Mouse (Mus musculus) intestine, postnatal 0 days (tissue): ENCODE measurements around the gene Tango6. TPM values are rescaled to one million over a fixed set of nuclear protein-coding genes. Genes with fewer than 3 reads are reported as not detected.

Source experiments
- ATAC-seq: fragments of 200-750 bp; cut with Nextera tagmentation; 2 replicates; pipeline ENCODE4 v1.8.0; 2017; ENCODE audit warnings: mild to moderate bottlenecking, moderate TSS enrichment, moderate library complexity
- H3K27ac ChIP-seq: fragments of 300-500 bp; sonication (generic); 2 replicates; pipeline ENCODE4 v1.5.1; 2014; ENCODE audit warnings: mild to moderate bottlenecking, low read depth, low read length, moderate library complexity
- H3K27me3 ChIP-seq: fragments of 300-500 bp; sonication (generic); replicated peaks from 2 replicates; pipeline ENCODE4 v1.6.1; 2014; ENCODE audit warnings: low read length, mixed read lengths; ENCODE audit not compliant: control insufficient read depth, insufficient read depth
- H3K36me3 ChIP-seq: fragments of 300-500 bp; sonication (generic); 2 replicates; pipeline ENCODE4 v1.6.1; 2014; ENCODE audit warnings: mild to moderate bottlenecking, moderate library complexity; ENCODE audit not compliant: control insufficient read depth, insufficient read depth
- H3K4me1 ChIP-seq: fragments of 300-500 bp; sonication (generic); replicated peaks from 2 replicates; pipeline ENCODE4 v1.6.1; 2014; ENCODE audit warnings: antibody characterized with exemption, low read length, mixed read lengths; ENCODE audit not compliant: control insufficient read depth, insufficient read depth
- H3K4me2 ChIP-seq: fragments of 300-500 bp; sonication (generic); replicated peaks from 2 replicates; pipeline ENCODE4 v1.6.1; 2014; ENCODE audit warnings: low read depth, mild to moderate bottlenecking, moderate library complexity
- H3K4me3 ChIP-seq: fragments of 300-500 bp; sonication (generic); 2 replicates; pipeline ENCODE4 v1.5.1; 2014; ENCODE audit warnings: low read depth, low read length
- H3K9ac ChIP-seq: fragments of 300-500 bp; sonication (generic); 2 replicates; pipeline ENCODE4 v1.6.1; 2014; ENCODE audit warnings: mild to moderate bottlenecking, low read depth, low read length
- H3K9me3 ChIP-seq: fragments of 300-500 bp; sonication (generic); 2 replicates; pipeline ENCODE4 v1.6.1; 2016; ENCODE audit warnings: mixed run types; ENCODE audit not compliant: control insufficient read depth
- CTCF ChIP-seq: sonication (generic); IDR thresholded peaks from 2 replicates; pipeline ENCODE4 v1.5.1; 2016; ENCODE audit warnings: low read depth, mild to moderate bottlenecking, control low read depth, antibody characterized with exemption, moderate library complexity
- WGBS: fragments of 180-500 bp; shearing (Covaris S2); extraction: QIAGEN DNeasy Blood & Tissue Kit; methylation state at CpG from one replicate; pipeline ENCODE4 v1.1.7; 2014; 5-methylcytosine and 5-hydroxymethylcytosine counted together
- polyA plus RNA-seq: library from polyadenylated mRNA; unstranded; fragments of >200 nt; fragmentation: Nextera tagmentation; extraction: Ambion mirVana; gene quantifications from 2 replicates; pipeline ENCODE4 v1.2.1, GENCODE M21; 2015

The Tango6 gene
- polyA plus RNA-seq, 1 experiment from 2014 or later, result 1.7 TPM

GRCm38 (mm10) chr8:106704901-106705321 is 22.0 kb downstream of the Tango6 start:
- Histone ChIP-seq H3K27ac (peak overlapping the region; percentile 57; the same call in 1 of the 2 replicates), H3K4me3 (no peak overlapping the region), H3K36me3 (peaks cover 8% of the 10 kb centered on the region; the same call in 1 of the 2 replicates), H3K27me3 (no peaks in the 10 kb centered on the region), H3K4me2 (no peak overlapping the region), H3K9me3 (no peaks in the 10 kb centered on the region), H3K9ac (no peak overlapping the region), H3K4me1 (no peaks in the 10 kb centered on the region)
- WGBS, result 50% methylated on average over 9 of the region's 9 CpGs
- no peak for TF ChIP-seq CTCF
- ATAC-seq, result peak; percentile 64

- H3K4me2 ChIP-seq, result no peak overlapping the region
- H3K4me3 ChIP-seq, result no peak overlapping the region
- no peaks in the 10 kb centered on the region for H3K9me3 ChIP-seq
- no peaks in the 10 kb centered on the region for H3K4me1 ChIP-seq
- TF ChIP-seq CTCF, result no peak
- no peaks in the 10 kb centered on the region for H3K27me3 ChIP-seq
- H3K27ac ChIP-seq, result no peak overlapping the region
- no peaks in the 10 kb centered on the region; the same call in 1 of the 2 replicates for H3K36me3 ChIP-seq
- H3K9ac ChIP-seq, result no peak overlapping the region
- no peak for ATAC-seq
- WGBS, result 82% methylated on average over 6 of the region's 6 CpGs
These were observed 23.3 kb downstream of the Tango6 start for GRCm38 (mm10) chr8:106706194-106706593.

- no peaks in the 10 kb centered on the region for H3K4me1 ChIP-seq
- H3K36me3 ChIP-seq, result no peaks in the 10 kb centered on the region
- no peak overlapping the region for H3K9ac ChIP-seq
- H3K4me3 ChIP-seq, result no peak overlapping the region
- 96% methylated on average over 2 of the region's 2 CpGs for WGBS
- H3K9me3 ChIP-seq, result no peaks in the 10 kb centered on the region
- no peak for TF ChIP-seq CTCF
- ATAC-seq, result no peak
- no peak overlapping the region for H3K27ac ChIP-seq
- no peaks in the 10 kb centered on the region for H3K27me3 ChIP-seq
- H3K4me2 ChIP-seq, result no peak overlapping the region
These were observed 27.1 kb downstream of the Tango6 start for GRCm38 (mm10) chr8:106710002-106710401.

GRCm38 (mm10) chr8:106712487-106712886 is 29.6 kb downstream of the Tango6 start:
- ATAC-seq, result no peak
- WGBS, result 86% methylated on average over 3 of the region's 3 CpGs
- Histone ChIP-seq H3K27me3 (no peaks in the 10 kb centered on the region), H3K9me3 (no peaks in the 10 kb centered on the region), H3K4me1 (no peaks in the 10 kb centered on the region), H3K4me2 (no peak overlapping the region), H3K27ac (no peak overlapping the region), H3K36me3 (0 out of 2 replicates have a peak, but pooled peaks cover 5% of the 10 kb centered on the region), H3K4me3 (no peak overlapping the region), H3K9ac (no peak overlapping the region)
- TF ChIP-seq CTCF, result no peak

- Histone ChIP-seq H3K4me1 (no peaks in the 10 kb centered on the region), H3K9ac (no peak overlapping the region), H3K4me2 (no peak overlapping the region), H3K27ac (no peak overlapping the region), H3K9me3 (no peaks in the 10 kb centered on the region), H3K36me3 (0 out of 2 replicates have a peak, but pooled peaks cover 5% of the 10 kb centered on the region), H3K27me3 (no peaks in the 10 kb centered on the region), H3K4me3 (no peak overlapping the region)
- no peak for TF ChIP-seq CTCF
- WGBS, result 72% methylated on average over 4 of the region's 4 CpGs
- no peak for ATAC-seq
These were observed 31.4 kb downstream of the Tango6 start for GRCm38 (mm10) chr8:106714297-106714696.

GRCm38 (mm10) chr8:106718091-106718500 is 35.2 kb downstream of the Tango6 start:
- no peak overlapping the region for H3K4me3 ChIP-seq
- no peaks in the 10 kb centered on the region for H3K9me3 ChIP-seq
- 17% methylated on average over 17 of the region's 17 CpGs for WGBS
- no peak overlapping the region for H3K27ac ChIP-seq
- no peaks in the 10 kb centered on the region for H3K4me1 ChIP-seq
- 0 out of 2 replicates have a peak, but pooled peaks cover 5% of the 10 kb centered on the region for H3K36me3 ChIP-seq
- no peak overlapping the region for H3K9ac ChIP-seq
- TF ChIP-seq CTCF, result peak; percentile 87
- H3K27me3 ChIP-seq, result no peaks in the 10 kb centered on the region
- ATAC-seq, result peak; percentile 78
- H3K4me2 ChIP-seq, result peak overlapping the region; percentile 33

- H3K27me3 ChIP-seq, result no peaks in the 10 kb centered on the region
- no peak overlapping the region for H3K4me3 ChIP-seq
- H3K4me2 ChIP-seq, result no peak overlapping the region
- no peak overlapping the region for H3K9ac ChIP-seq
- no peaks in the 10 kb centered on the region for H3K9me3 ChIP-seq
- ATAC-seq, result no peak
- H3K36me3 ChIP-seq, result peaks cover 8% of the 10 kb centered on the region; the same call in 1 of the 2 replicates
- no peak for TF ChIP-seq CTCF
- no peak overlapping the region for H3K27ac ChIP-seq
- H3K4me1 ChIP-seq, result no peaks in the 10 kb centered on the region
- 62% methylated on average over 8 of the region's 8 CpGs for WGBS
These were observed 38.1 kb downstream of the Tango6 start for GRCm38 (mm10) chr8:106720921-106721320.
